Mouse (Mus musculus) cerebellum, adult 2 months (tissue): Measurements from ENCODE around the gene Gm11011.

Experiments used
- CTCF ChIP-seq: fragments of 200-500 bp; IDR thresholded peaks from 2 replicates; pipeline ENCODE4 v1.5.1; 2011; ENCODE audit warnings: low read depth, mild to moderate bottlenecking, control low read depth, low read length, moderate library complexity, borderline replicate concordance; ENCODE audit not compliant: insufficient read depth
- POLR2A ChIP-seq: fragments of 200-500 bp; IDR thresholded peaks from 2 replicates; pipeline ENCODE4 v1.6.1; 2011; ENCODE audit warnings: low read length, control low read depth, borderline replicate concordance; ENCODE audit not compliant: insufficient read depth

DNA sequence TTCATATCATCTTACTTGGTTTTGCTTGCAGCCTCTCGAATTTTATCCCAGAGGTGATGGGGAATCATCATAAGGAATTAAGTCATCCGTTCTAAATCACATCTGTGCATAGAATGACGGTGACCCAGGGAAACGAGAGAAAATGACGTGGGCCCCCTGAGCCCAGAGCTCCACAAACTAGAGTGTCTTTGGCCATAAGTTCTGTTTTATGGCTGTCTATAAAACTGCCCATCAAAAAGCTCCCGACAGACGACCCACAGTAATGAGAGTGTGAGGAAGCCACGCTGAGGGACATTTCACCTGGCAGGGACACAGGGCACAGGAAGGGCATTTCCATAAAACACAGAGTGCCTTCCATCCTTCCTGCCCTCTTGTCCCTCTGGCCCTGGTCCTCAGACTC, 23.3 kb upstream of the Gm11011 start:
- TF ChIP-seq CTCF (no peak), POLR2A (no peak)
